Comparison of ENCODE assay signal across 4 mouse cellular contexts in genomic region chr11:4544627-4544921, GRCm38 (mm10). TPM values are rescaled to one million over a fixed set of nuclear protein-coding genes. Genes with fewer than 3 reads are reported as not detected.
DNase-seq lines count a peak whose midpoint lies in the region; ATAC-seq and TF ChIP-seq lines count a peak whose summit lies in the region.
"Not testable (repeated sequence)": the region's sequence is repeated elsewhere in the genome, so short reads cannot be mapped to it uniquely, and the experiment has no call there.

No protein-coding gene starts in this region.

- not testable (repeated sequence) for TF ChIP-seq CTCF in MEL (IDR thresholded peaks at IDR 0.05 in 2 of 3, conservative IDR thresholded peaks at IDR 0.05 in 1 of 3; ENCODE audit: control insufficient read depth in 1 of 3, insufficient read depth in 1 of 3, low read depth in 2 of 3, low read length in 3 of 3, poor library complexity in 1 of 3, severe bottlenecking in 1 of 3)

- peaks cover 20% of the 10 kb centered on the region for H3K79me2 ChIP-seq in MEL (ENCODE audit: control insufficient read depth, insufficient read depth, low read length, poor library complexity)

- 76% methylated on average over 1 of the region's 1 CpGs for WGBS in liver, embryonic 11.5 days
- 64% methylated on average over 1 of the region's 1 CpGs for WGBS in liver, embryonic 13.5 days (ENCODE audit: insufficient replicate concordance)
- WGBS in liver, embryonic 15.5 days (ENCODE audit: insufficient replicate concordance), result 52% methylated on average over 1 of the region's 1 CpGs

- not testable (repeated sequence) for TF ChIP-seq POLR2A in MEL (IDR thresholded peaks at IDR 0.05; ENCODE audit: control insufficient read depth in 1 of 2, insufficient read depth in 1 of 2, low read depth in 1 of 2, low read length in 2 of 2, poor library complexity in 1 of 2)

- ATAC-seq in liver, embryonic 11.5 days (replicated peaks; ENCODE audit: low FRiP score); liver, embryonic 13.5 days (ENCODE audit: low read depth); liver, embryonic 15.5 days (ENCODE audit: insufficient read depth): not testable (repeated sequence)

- H3K36me3 ChIP-seq in MEL (ENCODE audit: control insufficient read depth in 1 of 2, insufficient read depth in 2 of 2, low read length in 2 of 2), result peaks cover 3 to 30% of the 10 kb centered on the region in 2 experiments
- H3K36me3 ChIP-seq in liver, embryonic 11.5 days (ENCODE audit: control insufficient read depth, insufficient read depth, low read length), result not testable (repeated sequence)
- peaks cover 15% of the 10 kb centered on the region for H3K36me3 ChIP-seq in liver, embryonic 13.5 days
- H3K36me3 ChIP-seq in liver, embryonic 15.5 days (replicated peaks), result peaks cover 17% of the 10 kb centered on the region

- not testable (repeated sequence) for H3K4me3 ChIP-seq in MEL (ENCODE audit: control insufficient read depth in 1 of 2, insufficient read depth in 1 of 2, low read depth in 2 of 2, low read length in 2 of 2); liver, embryonic 11.5 days (ENCODE audit: low read depth, low read length); liver, embryonic 13.5 days (replicated peaks); liver, embryonic 15.5 days (replicated peaks)

- not testable (repeated sequence) for TF ChIP-seq EP300 in MEL (IDR thresholded peaks at IDR 0.05; ENCODE audit: low read depth in 1 of 2, low read length in 2 of 2)

- peaks cover 17% of the 10 kb centered on the region in 2 experiments for H3K4me1 ChIP-seq in MEL (ENCODE audit: control insufficient read depth in 1 of 2, insufficient read depth in 2 of 2, low read length in 2 of 2)
- H3K4me1 ChIP-seq in liver, embryonic 11.5 days (replicated peaks; ENCODE audit: control insufficient read depth, insufficient read depth, low read length), result peaks cover 43% of the 10 kb centered on the region
- H3K4me1 ChIP-seq in liver, embryonic 13.5 days (replicated peaks), result peaks cover 91% of the 10 kb centered on the region
- H3K4me1 ChIP-seq in liver, embryonic 15.5 days (replicated peaks), result peaks cover 81% of the 10 kb centered on the region

- H3K27me3 ChIP-seq in MEL (ENCODE audit: control insufficient read depth in 1 of 2, insufficient read depth in 2 of 2, low read length in 2 of 2); liver, embryonic 11.5 days (replicated peaks; ENCODE audit: control insufficient read depth, insufficient read depth, low read length); liver, embryonic 13.5 days; liver, embryonic 15.5 days: not testable (repeated sequence)

- peak overlapping the region; percentile 56 for H3K27ac ChIP-seq in MEL (ENCODE audit: control insufficient read depth, low read depth, low read length)
- peak overlapping the region; percentile 52; the same call in 1 of the 2 replicates for H3K27ac ChIP-seq in liver, embryonic 11.5 days (ENCODE audit: low read depth, low read length)
- H3K27ac ChIP-seq in liver, embryonic 13.5 days, result peak overlapping the region; percentile 91
- H3K27ac ChIP-seq in liver, embryonic 15.5 days (replicated peaks), result peak overlapping the region; percentile 87

- not testable (repeated sequence) for H3K9me3 ChIP-seq in MEL (replicated peaks; ENCODE audit: insufficient read depth, low read length); liver, embryonic 11.5 days (ENCODE audit: control insufficient read depth, low read length); liver, embryonic 13.5 days (replicated peaks); liver, embryonic 15.5 days (replicated peaks)

- H3K9ac ChIP-seq in MEL (ENCODE audit: control insufficient read depth, low read depth, low read length, poor library complexity, severe bottlenecking); liver, embryonic 11.5 days (ENCODE audit: low read depth, low read length); liver, embryonic 15.5 days: not testable (repeated sequence)
- H3K9ac ChIP-seq in liver, embryonic 13.5 days, result peak overlapping the region; percentile 46; the same call in 1 of the 2 replicates

- H3K4me2 ChIP-seq in liver, embryonic 11.5 days; liver, embryonic 13.5 days; liver, embryonic 15.5 days: not testable (repeated sequence)

- not testable (repeated sequence) for DNase-seq in MEL (ENCODE audit: low read depth, low spot score); liver, embryonic 11.5 days (ENCODE audit: low spot score); liver, embryonic 13.5 days

- not testable (repeated sequence) for TF ChIP-seq RAD21 in MEL (IDR thresholded peaks at IDR 0.05; ENCODE audit: low read depth, low read length)

TF ChIP-seq in MEL, 35 proteins besides CTCF, POLR2A, EP300 and RAD21:
- peak; percentile 88 for TF ChIP-seq ZNF384 (IDR thresholded peaks at IDR 0.05; ENCODE audit: low read depth, low read length)

RNA-seq across cellular contexts. Expression of gene Mtmr3, which starts 50.1 kb away (rescaled TPM):
- total RNA-seq in MEL (2012; rRNA removed), result 31.9 and 36.5 TPM in 2 replicates
- 10 to 100 TPM in 1 of 2 experiments, not detected in 1; 29.1 TPM for polyA plus RNA-seq in MEL (2012; ENCODE audit: insufficient read depth in 1 of 2, insufficient read length in 2 of 2, low read depth in 1 of 2, low replicate concordance in 2 of 2, missing spikeins in 1 of 2)
- 25.6 and 30.7 TPM in 2 replicates for polyA plus RNA-seq in liver, embryonic 11.5 days (2014; fragmentation: Nextera tagmentation; extraction: Ambion mirVana)
- polyA plus RNA-seq in liver, embryonic 13.5 days (2015; fragmentation: Nextera tagmentation; extraction: Ambion mirVana), result 24.0 and 28.1 TPM in 2 replicates
- 32.5 and 36.6 TPM in 2 replicates for polyA plus RNA-seq in liver, embryonic 15.5 days (2015; fragmentation: Nextera tagmentation; extraction: Ambion mirVana)
